Mouse (Mus musculus) urinary bladder, postnatal 25 days (tissue): ENCODE results near the gene Cxcl1.

Source experiments
- DNase-seq: peaks from one replicate; pipeline ENCODE4 v3.0.0; 2022; ENCODE audit warnings: low spot score

Gene Cxcl1

GRCm38 (mm10) chr5:90888661-90889060 lies 2.4 kb upstream of the Cxcl1 start:
- no peak for DNase-seq

DNA sequence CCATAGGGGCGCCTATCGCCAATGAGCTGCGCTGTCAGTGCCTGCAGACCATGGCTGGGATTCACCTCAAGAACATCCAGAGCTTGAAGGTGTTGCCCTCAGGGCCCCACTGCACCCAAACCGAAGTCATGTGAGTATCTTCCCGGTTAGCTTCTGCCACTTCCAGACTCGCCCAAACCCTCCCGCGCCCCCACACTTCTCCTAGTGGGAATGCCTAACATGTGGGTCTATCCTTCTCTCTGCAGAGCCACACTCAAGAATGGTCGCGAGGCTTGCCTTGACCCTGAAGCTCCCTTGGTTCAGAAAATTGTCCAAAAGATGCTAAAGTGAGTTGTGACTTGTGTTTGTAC lies 398 bp downstream of the Cxcl1 start:
- DNase-seq = no peak

GRCm38 (mm10) chr5:90894231-90894630 lies 3.2 kb downstream of the Cxcl1 start:
- no peak for DNase-seq

DNA sequence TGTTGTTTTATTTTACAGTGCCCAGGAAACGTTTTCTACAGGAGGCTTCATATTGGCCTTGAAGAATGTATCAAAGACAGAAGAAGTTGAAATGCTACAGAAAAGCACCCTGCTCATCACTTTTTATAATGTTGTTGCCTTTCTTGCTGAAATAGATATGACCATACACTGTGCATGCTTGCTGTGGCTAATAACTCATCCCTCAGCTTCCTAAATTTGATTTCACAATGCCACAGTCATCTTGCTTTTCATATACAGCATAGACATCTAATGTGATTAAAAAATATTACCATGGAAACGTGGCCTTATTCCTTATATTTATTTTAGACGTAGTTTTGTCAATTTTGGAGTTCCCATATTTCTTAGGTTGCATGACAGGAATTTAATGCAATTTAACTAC lies 6.4 kb downstream of the Cxcl1 start:
- no peak for DNase-seq

GRCm38 (mm10) chr5:90899308-90899707 lies 8.3 kb downstream of the Cxcl1 start:
- DNase-seq = no peak

GRCm38 (mm10) chr5:90900147-90900546 lies 9.1 kb downstream of the Cxcl1 start:
- no peak for DNase-seq

GRCm38 (mm10) chr5:90900688-90901087 lies 9.6 kb downstream of the Cxcl1 start:
- DNase-seq = no peak

DNA sequence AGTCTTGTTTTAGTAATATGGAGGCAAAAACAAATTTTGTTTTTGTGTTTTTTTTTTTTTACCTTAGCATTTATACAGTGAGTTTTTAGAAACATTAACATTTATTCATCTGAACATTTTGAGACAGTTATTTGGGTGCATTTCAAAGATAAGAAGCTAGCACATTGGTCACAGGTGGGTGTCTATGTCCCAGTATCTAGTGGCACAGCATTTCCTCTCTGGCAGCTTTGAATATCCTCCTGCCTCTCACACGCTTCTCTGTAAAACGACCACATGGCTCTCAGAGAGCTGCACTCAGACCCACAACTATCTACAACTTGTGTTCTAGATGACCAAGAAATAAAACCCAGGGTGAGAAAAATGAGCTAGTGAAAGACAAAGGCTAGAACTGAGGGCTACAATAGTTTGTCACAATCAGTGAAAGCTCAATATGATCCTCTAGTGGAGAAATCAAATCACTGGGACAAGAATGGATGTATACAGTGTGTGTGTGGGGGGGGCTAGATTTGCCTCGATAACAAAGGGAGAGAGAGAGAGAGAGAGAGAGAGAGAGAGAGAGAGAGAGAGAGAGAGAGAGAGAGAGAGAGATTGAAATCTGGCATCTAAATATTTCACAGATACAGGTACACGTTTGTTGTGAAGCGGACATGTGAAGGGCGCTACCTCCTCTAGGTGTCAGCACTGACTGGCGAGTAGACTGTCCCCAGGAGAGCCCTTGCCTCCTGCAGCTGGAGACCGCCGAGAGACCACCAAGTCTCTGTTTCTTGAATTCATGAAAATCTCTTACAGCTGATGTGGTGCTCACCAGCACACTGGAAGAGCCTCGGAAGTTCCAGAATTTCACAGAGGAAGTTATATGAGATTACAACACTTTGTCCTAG lies 11.6 kb downstream of the Cxcl1 start:
- no peak for DNase-seq

GRCm38 (mm10) chr5:90903339-90904020 lies 12.4 kb downstream of the Cxcl1 start, which contains the start of gene Cxcl2:
TSS of gene Cxcl2 (plus strand) at chr5:90903871.
- DNase-seq = no peak

- peak; percentile 65 for DNase-seq
Measured at GRCm38 (mm10) chr5:90908983-90909382, 17.9 kb downstream of the Cxcl1 start.

GRCm38 (mm10) chr5:90919495-90919894 lies 28.5 kb downstream of the Cxcl1 start:
- no peak for DNase-seq

- DNase-seq = peak; percentile 24
Measured at GRCm38 (mm10) chr5:90922958-90923357, 31.9 kb downstream of the Cxcl1 start.

GRCm38 (mm10) chr5:90930546-90930945 lies 39.5 kb downstream of the Cxcl1 start:
- DNase-seq = no peak

DNA sequence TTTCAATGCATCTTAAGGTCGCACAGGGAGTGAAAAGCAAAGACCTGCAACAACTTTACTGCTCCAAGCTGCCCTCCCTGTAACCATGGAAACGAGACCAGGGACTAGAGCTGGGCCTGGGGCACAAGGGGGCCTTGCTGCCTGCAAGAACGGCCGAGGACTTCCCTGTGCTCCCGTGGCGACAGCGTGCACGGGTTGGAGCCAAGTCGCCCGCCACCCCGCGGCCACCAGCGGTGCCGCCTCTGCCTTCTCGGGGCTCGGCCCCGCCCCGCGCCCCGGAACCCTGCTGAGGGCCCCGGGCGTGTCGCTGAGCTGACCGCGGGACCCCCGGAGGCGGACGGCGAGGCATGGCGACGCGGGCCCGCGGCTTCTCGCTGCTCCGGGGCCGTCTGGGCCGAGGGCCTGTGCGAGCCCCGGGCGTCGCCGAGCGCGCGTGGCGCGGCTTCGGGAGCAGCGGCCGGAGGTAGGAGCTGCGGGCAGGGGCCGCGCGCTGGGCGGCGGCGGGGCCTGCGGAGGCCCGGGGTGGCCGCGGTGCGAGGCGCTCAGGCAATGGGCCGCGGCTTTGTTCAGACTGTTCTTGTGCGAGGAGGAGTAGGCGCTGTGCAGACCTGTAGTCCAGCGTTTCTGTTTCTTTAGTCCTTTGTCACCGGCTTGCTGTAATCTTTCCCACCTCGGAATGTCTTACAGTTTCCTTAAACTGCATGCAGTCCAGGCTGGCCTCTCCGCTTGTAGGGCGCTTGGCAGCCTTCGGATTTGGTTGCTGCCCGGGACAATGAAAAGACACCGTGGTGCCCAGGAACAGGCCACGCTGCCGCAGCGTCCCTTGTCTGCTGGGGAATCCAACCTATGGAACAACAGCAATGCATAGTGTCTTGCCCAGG lies 40.2 kb downstream of the Cxcl1 start, which contains the start of gene Mthfd2l:
Mthfd2l (plus strand) TSS at position 147 of the 881 bp plus-strand sequence.
- peak; percentile 81 for DNase-seq

GRCm38 (mm10) chr5:90931911-90932310 lies 40.9 kb downstream of the Cxcl1 start:
- DNase-seq = no peak

DNA sequence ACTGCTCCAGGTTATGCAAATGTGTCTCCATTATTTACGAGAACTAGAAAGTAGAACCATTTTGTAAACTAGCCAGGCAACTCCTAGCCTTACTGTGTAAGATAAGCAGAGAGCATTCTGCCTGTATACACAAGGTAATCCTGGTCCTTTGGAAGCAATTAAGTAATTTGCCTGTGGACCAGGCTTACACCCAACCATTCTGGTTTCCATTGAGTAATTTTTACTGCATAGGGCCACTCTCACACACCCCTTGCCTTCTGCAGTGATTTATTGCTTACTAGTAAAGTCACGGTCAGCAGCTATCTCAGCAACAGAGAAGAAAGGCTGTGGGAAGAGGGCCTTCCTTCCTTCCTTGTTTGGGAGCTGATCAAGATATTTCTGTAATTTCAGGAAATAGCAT lies 45.7 kb downstream of the Cxcl1 start:
- DNase-seq = no peak
